Mouse (Mus musculus): ENCODE data around the gene Shank1. TPM values are rescaled to one million over a fixed set of nuclear protein-coding genes. Genes with fewer than 3 reads are reported as not detected.

Shank1 gene
- polyA plus RNA-seq, 1 experiment, result 4.2 TPM

- TF ChIP-seq POLR2A (IDR thresholded peaks at IDR 0.05; ENCODE audit: borderline replicate concordance, control insufficient read depth, low read depth, low read length) (no peak), CTCF (IDR thresholded peaks at IDR 0.05; ENCODE audit: control insufficient read depth, insufficient read depth, low read length) (no peak)
- 74% methylated on average over 1 of the region's 1 CpGs for WGBS
- Histone ChIP-seq H3K27ac (ENCODE audit: control insufficient read depth, insufficient read depth, low read depth, low read length, poor library complexity) (no peak overlapping the region), H3K4me3 (replicated peaks; ENCODE audit: control insufficient read depth, low read depth, low read length) (no peak overlapping the region), H3K4me1 (ENCODE audit: control insufficient read depth, insufficient read depth, low read length) (no peaks in the 10 kb centered on the region)
Observed at GRCm38 (mm10) chr7:44322290-44322689, 12.2 kb downstream of the Shank1 start.

- Histone ChIP-seq H3K4me1 (ENCODE audit: control insufficient read depth, insufficient read depth, low read length) (no peaks in the 10 kb centered on the region), H3K4me3 (replicated peaks; ENCODE audit: control insufficient read depth, low read depth, low read length) (no peak overlapping the region), H3K27ac (ENCODE audit: control insufficient read depth, insufficient read depth, low read depth, low read length, poor library complexity) (no peak overlapping the region)
- 30% methylated on average over 6 of the region's 6 CpGs for WGBS
- TF ChIP-seq CTCF (IDR thresholded peaks at IDR 0.05; ENCODE audit: control insufficient read depth, insufficient read depth, low read length) (no peak), POLR2A (IDR thresholded peaks at IDR 0.05; ENCODE audit: borderline replicate concordance, control insufficient read depth, low read depth, low read length) (no peak)
Observed at GRCm38 (mm10) chr7:44326614-44327013, 16.6 kb downstream of the Shank1 start.

GRCm38 (mm10) chr7:44332336-44332735 is 22.3 kb downstream of the Shank1 start:
- 31% methylated on average over 3 of the region's 3 CpGs for WGBS
- Histone ChIP-seq H3K4me1 (ENCODE audit: control insufficient read depth, insufficient read depth, low read length) (no peaks in the 10 kb centered on the region), H3K27ac (ENCODE audit: control insufficient read depth, insufficient read depth, low read depth, low read length, poor library complexity) (no peak overlapping the region), H3K4me3 (replicated peaks; ENCODE audit: control insufficient read depth, low read depth, low read length) (no peak overlapping the region)
- TF ChIP-seq POLR2A (IDR thresholded peaks at IDR 0.05; ENCODE audit: borderline replicate concordance, control insufficient read depth, low read depth, low read length) (no peak), CTCF (IDR thresholded peaks at IDR 0.05; ENCODE audit: control insufficient read depth, insufficient read depth, low read length) (no peak)

- no peak overlapping the region for H3K4me3 ChIP-seq (replicated peaks; ENCODE audit: control insufficient read depth, low read depth, low read length)
- WGBS, result 62% methylated on average over 14 of the region's 14 CpGs
- no peak overlapping the region for H3K27ac ChIP-seq (ENCODE audit: control insufficient read depth, insufficient read depth, low read depth, low read length, poor library complexity)
- TF ChIP-seq CTCF (IDR thresholded peaks at IDR 0.05; ENCODE audit: control insufficient read depth, insufficient read depth, low read length) (no peak), POLR2A (IDR thresholded peaks at IDR 0.05; ENCODE audit: borderline replicate concordance, control insufficient read depth, low read depth, low read length) (no peak)
- no peaks in the 10 kb centered on the region for H3K4me1 ChIP-seq (ENCODE audit: control insufficient read depth, insufficient read depth, low read length)
Observed at GRCm38 (mm10) chr7:44334139-44334538, 24.1 kb downstream of the Shank1 start.

GRCm38 (mm10) chr7:44335031-44335878 is 25.2 kb downstream of the Shank1 start:
- WGBS, result 9% methylated on average over 24 of the region's 40 CpGs
- TF ChIP-seq POLR2A (IDR thresholded peaks at IDR 0.05; ENCODE audit: borderline replicate concordance, control insufficient read depth, low read depth, low read length) (no peak), CTCF (IDR thresholded peaks at IDR 0.05; ENCODE audit: control insufficient read depth, insufficient read depth, low read length) (no peak)
- Histone ChIP-seq H3K4me3 (replicated peaks; ENCODE audit: control insufficient read depth, low read depth, low read length) (no peak overlapping the region), H3K27ac (ENCODE audit: control insufficient read depth, insufficient read depth, low read depth, low read length, poor library complexity) (no peak overlapping the region), H3K4me1 (ENCODE audit: control insufficient read depth, insufficient read depth, low read length) (no peaks in the 10 kb centered on the region)

- WGBS, result 6% methylated on average over 52 of the region's 54 CpGs
- no peak overlapping the region for H3K27ac ChIP-seq (ENCODE audit: control insufficient read depth, insufficient read depth, low read depth, low read length, poor library complexity)
- H3K4me1 ChIP-seq (ENCODE audit: control insufficient read depth, insufficient read depth, low read length), result no peaks in the 10 kb centered on the region
- no peak overlapping the region for H3K4me3 ChIP-seq (replicated peaks; ENCODE audit: control insufficient read depth, low read depth, low read length)
- TF ChIP-seq CTCF (IDR thresholded peaks at IDR 0.05; ENCODE audit: control insufficient read depth, insufficient read depth, low read length) (no peak), POLR2A (IDR thresholded peaks at IDR 0.05; ENCODE audit: borderline replicate concordance, control insufficient read depth, low read depth, low read length) (no peak)
Observed at GRCm38 (mm10) chr7:44336046-44337021, 26.3 kb downstream of the Shank1 start.

- no peaks in the 10 kb centered on the region for H3K4me1 ChIP-seq (ENCODE audit: control insufficient read depth, insufficient read depth, low read length)
- no peak overlapping the region for H3K27ac ChIP-seq (ENCODE audit: control insufficient read depth, insufficient read depth, low read depth, low read length, poor library complexity)
- TF ChIP-seq CTCF (IDR thresholded peaks at IDR 0.05; ENCODE audit: control insufficient read depth, insufficient read depth, low read length) (no peak), POLR2A (IDR thresholded peaks at IDR 0.05; ENCODE audit: borderline replicate concordance, control insufficient read depth, low read depth, low read length) (no peak)
- no peak overlapping the region for H3K4me3 ChIP-seq (replicated peaks; ENCODE audit: control insufficient read depth, low read depth, low read length)
- 8% methylated on average over 32 of the region's 32 CpGs for WGBS
Observed at GRCm38 (mm10) chr7:44337121-44337849, 27.2 kb downstream of the Shank1 start.

All from bone marrow, adult 2 months (tissue).